Comparison of ENCODE assay signal across 15 mouse cellular contexts in the genomic region with DNA sequence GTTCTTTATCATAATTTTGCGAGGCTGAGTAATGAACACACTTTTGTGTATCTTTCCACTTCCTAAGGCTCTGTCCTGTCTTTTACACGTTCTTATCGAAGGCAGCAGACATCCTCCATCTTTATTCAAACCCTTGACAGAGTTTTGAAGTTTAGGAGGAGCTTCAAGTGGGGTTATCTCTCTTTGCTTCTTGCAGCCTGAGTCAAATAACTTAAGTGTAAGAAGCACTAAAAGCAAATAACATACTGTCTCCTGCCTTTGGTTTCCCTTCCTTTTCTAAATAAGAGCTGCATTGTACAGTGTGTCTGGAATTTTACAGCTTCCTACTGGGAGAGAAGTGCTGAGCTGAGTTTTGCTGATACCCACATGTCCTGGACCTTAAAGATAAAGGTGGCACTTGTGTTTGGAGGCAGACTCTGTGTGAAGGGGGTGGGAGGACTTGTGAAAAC.
DNase-seq lines count a peak whose midpoint lies in the region; ATAC-seq and TF ChIP-seq lines count a peak whose summit lies in the region.
"Had no signal": no experiment of that assay in that cellular context is flagged by ENCODE, and none has a peak within 500 bp of the region (broad histone marks: within the 10 kb centered on the region; RNA-seq: fewer than 3 reads in every experiment).

No protein-coding gene starts in this region.

- no peak overlapping the region for H3K4me3 ChIP-seq in heart, postnatal 0 days (ENCODE audit: low read depth, low read length)
- 0 out of 4 replicates have a peak overlapping the region, but pooled peaks of 1 of the 2 experiments have one; percentile 16 for H3K4me3 ChIP-seq in MEL (ENCODE audit: control insufficient read depth in 1 of 2, insufficient read depth in 1 of 2, low read depth in 2 of 2, low read length in 2 of 2)
- no peak overlapping the region for H3K4me3 ChIP-seq in liver, embryonic 15.5 days (replicated peaks)
- H3K4me3 ChIP-seq: forebrain, embryonic 12.5 days; neural tube, embryonic 13.5 days had no signal

- H3K4me2 ChIP-seq in heart, postnatal 0 days (ENCODE audit: low read depth, low read length): no peak overlapping the region
- H3K4me2 ChIP-seq in liver, embryonic 15.5 days: peak overlapping the region; percentile 44
- H3K4me2 ChIP-seq: forebrain, embryonic 12.5 days; neural tube, embryonic 13.5 days had no signal

- no peaks in the 10 kb centered on the region for H3K27me3 ChIP-seq in heart, postnatal 0 days (ENCODE audit: control insufficient read depth, insufficient read depth, low read length)
- no peaks in the 10 kb centered on the region for H3K27me3 ChIP-seq in MEL (ENCODE audit: control insufficient read depth in 1 of 2, insufficient read depth in 2 of 2, low read length in 2 of 2)
- no peaks in the 10 kb centered on the region for H3K27me3 ChIP-seq in liver, embryonic 15.5 days
- H3K27me3 ChIP-seq: forebrain, embryonic 12.5 days; neural tube, embryonic 13.5 days had no signal

- intact Hi-C loops in heart, postnatal 25 days (cut with DNase I): no loop called here

- no peaks in the 10 kb centered on the region for H3K4me1 ChIP-seq in heart, postnatal 0 days (ENCODE audit: control insufficient read depth, insufficient read depth)
- H3K4me1 ChIP-seq in MEL (ENCODE audit: control insufficient read depth in 1 of 2, insufficient read depth in 2 of 2, low read length in 2 of 2): no peaks in the 10 kb centered on the region; a peak in 1 of 4 replicates
- peaks cover 27% of the 10 kb centered on the region for H3K4me1 ChIP-seq in liver, embryonic 15.5 days (replicated peaks)
- H3K4me1 ChIP-seq: forebrain, embryonic 12.5 days; neural tube, embryonic 13.5 days had no signal

- DNase-seq in heart, postnatal 0 days (ENCODE audit: low spot score): peak; percentile 38
- no peak for DNase-seq in heart, postnatal 25 days (ENCODE audit: low spot score)
- peak; percentile 80 for DNase-seq in MEL (ENCODE audit: low read depth, low spot score)
- DNase-seq in c-Kit-positive CD71-positive TER-119-negative erythroid progenitor cells, embryonic 14.5 days (ENCODE audit: low read depth): peak; percentile 80
- DNase-seq in adrenal gland, adult 18-20 months (ENCODE audit: low spot score in 2 of 2): no peak
- no peak for DNase-seq in kidney, postnatal 14 days
- DNase-seq: cerebellum, adult 9-11 months; heart, adult 11 months; right cerebral cortex, postnatal 14 days had no signal

- no peak overlapping the region for H3K27ac ChIP-seq in heart, postnatal 0 days (ENCODE audit: low read depth)
- H3K27ac ChIP-seq in MEL (ENCODE audit: control insufficient read depth, low read depth, low read length): peak overlapping the region; percentile 66
- H3K27ac ChIP-seq in liver, embryonic 15.5 days (replicated peaks): peak overlapping the region; percentile 92
- H3K27ac ChIP-seq: forebrain, embryonic 12.5 days; macrophage; neural tube, embryonic 13.5 days had no signal

- no peaks in the 10 kb centered on the region for H3K36me3 ChIP-seq in heart, postnatal 0 days (replicated peaks; ENCODE audit: control insufficient read depth, insufficient read depth, low read length)
- H3K36me3 ChIP-seq in MEL (ENCODE audit: control insufficient read depth in 1 of 2, insufficient read depth in 2 of 2, low read length in 2 of 2): peaks cover 0 to 2% of the 10 kb centered on the region in 2 experiments; a peak in 1 of 4 replicates
- no peaks in the 10 kb centered on the region for H3K36me3 ChIP-seq in liver, embryonic 15.5 days (replicated peaks)
- H3K36me3 ChIP-seq: forebrain, embryonic 12.5 days; neural tube, embryonic 13.5 days had no signal

- ATAC-seq in heart, postnatal 0 days (ENCODE audit: insufficient read depth, low read depth): peak; percentile 62
- ATAC-seq in liver, embryonic 15.5 days (ENCODE audit: insufficient read depth): peak; percentile 99
- ATAC-seq in cerebellum, adult (ENCODE audit: insufficient number of reproducible peaks, low FRiP score, low TSS enrichment): no peak
- ATAC-seq: activated CD4-positive, CD25-positive, alpha-beta regulatory T cell, adult 4 months had no signal

- H3K9ac ChIP-seq in heart, postnatal 0 days (replicated peaks; ENCODE audit: low read depth, low read length): no peak overlapping the region
- no peak overlapping the region for H3K9ac ChIP-seq in MEL (ENCODE audit: control insufficient read depth, low read depth, low read length, poor library complexity, severe bottlenecking)
- H3K9ac ChIP-seq in liver, embryonic 15.5 days: no peak overlapping the region
- H3K9ac ChIP-seq: forebrain, embryonic 12.5 days; neural tube, embryonic 13.5 days had no signal

- 10% methylated on average over 3 of the region's 3 CpGs for WGBS in heart, postnatal 0 days
- 7% methylated on average over 3 of the region's 3 CpGs for WGBS in liver, embryonic 15.5 days (ENCODE audit: insufficient replicate concordance)

- no peaks in the 10 kb centered on the region for H3K79me2 ChIP-seq in MEL (ENCODE audit: control insufficient read depth, insufficient read depth, low read length, poor library complexity)

- no peak for TF ChIP-seq EP300 in heart, postnatal 0 days (IDR thresholded peaks at IDR 0.05; ENCODE audit: low read depth)
- TF ChIP-seq EP300 in MEL (IDR thresholded peaks at IDR 0.05; ENCODE audit: low read depth in 1 of 2, low read length in 2 of 2): peak; percentile 72 to 76

- no peak for TF ChIP-seq CTCF in heart, postnatal 0 days (IDR thresholded peaks at IDR 0.05; ENCODE audit: low read depth)
- no peak for TF ChIP-seq CTCF in MEL (IDR thresholded peaks at IDR 0.05 in 2 of 3, conservative IDR thresholded peaks at IDR 0.05 in 1 of 3; ENCODE audit: control insufficient read depth in 1 of 3, insufficient read depth in 1 of 3, low read depth in 2 of 3, low read length in 3 of 3, poor library complexity in 1 of 3, severe bottlenecking in 1 of 3)

- no peaks in the 10 kb centered on the region for H3K9me3 ChIP-seq in heart, postnatal 0 days (replicated peaks; ENCODE audit: control insufficient read depth, low read length)
- no peaks in the 10 kb centered on the region for H3K9me3 ChIP-seq in MEL (replicated peaks; ENCODE audit: insufficient read depth, low read length)
- H3K9me3 ChIP-seq in liver, embryonic 15.5 days (replicated peaks): no peaks in the 10 kb centered on the region
- H3K9me3 ChIP-seq: forebrain, embryonic 12.5 days; neural tube, embryonic 13.5 days had no signal

- no peak for TF ChIP-seq POLR2A in MEL (IDR thresholded peaks at IDR 0.05; ENCODE audit: control insufficient read depth in 1 of 2, insufficient read depth in 1 of 2, low read depth in 1 of 2, low read length in 2 of 2, poor library complexity in 1 of 2)

- TF ChIP-seq RAD21 in MEL (IDR thresholded peaks at IDR 0.05; ENCODE audit: low read depth, low read length): no peak

TF ChIP-seq in MEL, 35 proteins besides CTCF, POLR2A, EP300 and RAD21:
- TF ChIP-seq ZNF384 (IDR thresholded peaks at IDR 0.05; ENCODE audit: low read depth, low read length): no peak
- TF ChIP-seq ETS1 (IDR thresholded peaks at IDR 0.05; ENCODE audit: low read depth, low read length): 0 out of 2 replicates have a peak, but pooled peaks have one; percentile 9
- TF ChIP-seq TCF12 (IDR thresholded peaks at IDR 0.05; ENCODE audit: low read depth, low read length): peak; percentile 61; the same call in 1 of the 2 replicates
- TF ChIP-seq MXI1 (IDR thresholded peaks at IDR 0.05; ENCODE audit: low read depth, low read length): no peak
- TF ChIP-seq HCFC1 (IDR thresholded peaks at IDR 0.05; ENCODE audit: low read depth, low read length): no peak
- TF ChIP-seq E2F4 (IDR thresholded peaks at IDR 0.05; ENCODE audit: borderline replicate concordance, low read depth, low read length): no peak
- TF ChIP-seq TBP (IDR thresholded peaks at IDR 0.05; ENCODE audit: low read depth, low read length): no peak
- TF ChIP-seq TAL1 (IDR thresholded peaks at IDR 0.05; ENCODE audit: low read length): peak; percentile 67
- 0 out of 2 replicates have a peak, but pooled peaks have one; percentile 19 for TF ChIP-seq RCOR1 (IDR thresholded peaks at IDR 0.05; ENCODE audit: low read depth, low read length)
- TF ChIP-seq GATA1 (IDR thresholded peaks at IDR 0.05; ENCODE audit: low read depth, low read length): peak; percentile 77
- no peak for TF ChIP-seq ZKSCAN1 (IDR thresholded peaks at IDR 0.05; ENCODE audit: low read depth, low read length)

Comparison
In these comparisons a context has a peak if more than half of its experiments do, and no peak if none do; other contexts are left out.
1. DNase-seq: peak in heart, postnatal 0 days (single experiment), MEL (single experiment) and c-Kit-positive CD71-positive TER-119-negative erythroid progenitor cells, embryonic 14.5 days (single experiment); none in heart, postnatal 25 days (single experiment), adrenal gland, adult 18-20 months (0 of 2) and kidney, postnatal 14 days (single experiment).